Mouse (Mus musculus): ENCODE measurements around the gene Gsk3a. TPM values are rescaled to one million over a fixed set of nuclear protein-coding genes. Genes with fewer than 3 reads are reported as not detected.

The Gsk3a gene
- polyA plus RNA-seq, 1 experiment, result 343 TPM

GRCm38 (mm10) chr7:25217653-25218395 lies 19.8 kb downstream of the Gsk3a start:
- H3K36me3 ChIP-seq (ENCODE audit: control insufficient read depth, insufficient read depth, low read length), result no peaks in the 10 kb centered on the region
- no peaks in the 10 kb centered on the region for H3K27me3 ChIP-seq (ENCODE audit: control insufficient read depth, insufficient read depth, low read length)
- peaks cover 40% of the 10 kb centered on the region for H3K4me1 ChIP-seq (replicated peaks; ENCODE audit: control insufficient read depth, insufficient read depth, low read length)
- 55% methylated on average over 12 of the region's 12 CpGs for WGBS
- DNase-seq, result no peak
- no peak overlapping the region for H3K4me3 ChIP-seq (ENCODE audit: control insufficient read depth, insufficient read depth, low read length)
- H3K27ac ChIP-seq (ENCODE audit: control insufficient read depth, insufficient read depth, low read length), result no peak overlapping the region
- TF ChIP-seq POLR2A (IDR thresholded peaks at IDR 0.05; ENCODE audit: control insufficient read depth, extremely low read depth, insufficient read depth, low read length, poor library complexity) (no peak), CTCF (IDR thresholded peaks at IDR 0.05; ENCODE audit: borderline replicate concordance, control insufficient read depth, extremely low read depth, insufficient read depth, low read length, poor library complexity) (no peak)

GRCm38 (mm10) chr7:25214172-25214571 lies 23.5 kb downstream of the Gsk3a start:
- DNase-seq, result no peak
- H3K36me3 ChIP-seq (ENCODE audit: control insufficient read depth, insufficient read depth, low read length), result peaks cover 8% of the 10 kb centered on the region
- H3K27me3 ChIP-seq (ENCODE audit: control insufficient read depth, insufficient read depth, low read length), result no peaks in the 10 kb centered on the region
- WGBS, result 100% methylated on average over 2 of the region's 2 CpGs
- H3K4me1 ChIP-seq (replicated peaks; ENCODE audit: control insufficient read depth, insufficient read depth, low read length), result peaks cover 34% of the 10 kb centered on the region
- no peak overlapping the region for H3K4me3 ChIP-seq (ENCODE audit: control insufficient read depth, insufficient read depth, low read length)
- H3K27ac ChIP-seq (ENCODE audit: control insufficient read depth, insufficient read depth, low read length), result no peak overlapping the region
- TF ChIP-seq CTCF (IDR thresholded peaks at IDR 0.05; ENCODE audit: borderline replicate concordance, control insufficient read depth, extremely low read depth, insufficient read depth, low read length, poor library complexity) (no peak), POLR2A (IDR thresholded peaks at IDR 0.05; ENCODE audit: control insufficient read depth, extremely low read depth, insufficient read depth, low read length, poor library complexity) (no peak)

GRCm38 (mm10) chr7:25213099-25213498 lies 24.6 kb downstream of the Gsk3a start:
- no peak for DNase-seq
- no peaks in the 10 kb centered on the region for H3K27me3 ChIP-seq (ENCODE audit: control insufficient read depth, insufficient read depth, low read length)
- no peak overlapping the region for H3K4me3 ChIP-seq (ENCODE audit: control insufficient read depth, insufficient read depth, low read length)
- peaks cover 8% of the 10 kb centered on the region for H3K36me3 ChIP-seq (ENCODE audit: control insufficient read depth, insufficient read depth, low read length)
- WGBS, result 3% methylated on average over 3 of the region's 3 CpGs
- H3K27ac ChIP-seq (ENCODE audit: control insufficient read depth, insufficient read depth, low read length), result peak overlapping the region; percentile 57
- peaks cover 34% of the 10 kb centered on the region for H3K4me1 ChIP-seq (replicated peaks; ENCODE audit: control insufficient read depth, insufficient read depth, low read length)
- TF ChIP-seq POLR2A (IDR thresholded peaks at IDR 0.05; ENCODE audit: control insufficient read depth, extremely low read depth, insufficient read depth, low read length, poor library complexity), result no peak
- no peak for TF ChIP-seq CTCF (IDR thresholded peaks at IDR 0.05; ENCODE audit: borderline replicate concordance, control insufficient read depth, extremely low read depth, insufficient read depth, low read length, poor library complexity)

- H3K27ac ChIP-seq (ENCODE audit: control insufficient read depth, insufficient read depth, low read length), result no peak overlapping the region
- H3K4me3 ChIP-seq (ENCODE audit: control insufficient read depth, insufficient read depth, low read length), result no peak overlapping the region
- no peak for DNase-seq
- WGBS, result 91% methylated on average over 4 of the region's 4 CpGs
- peaks cover 46% of the 10 kb centered on the region for H3K4me1 ChIP-seq (replicated peaks; ENCODE audit: control insufficient read depth, insufficient read depth, low read length)
- peaks cover 8% of the 10 kb centered on the region for H3K36me3 ChIP-seq (ENCODE audit: control insufficient read depth, insufficient read depth, low read length)
- H3K27me3 ChIP-seq (ENCODE audit: control insufficient read depth, insufficient read depth, low read length), result no peaks in the 10 kb centered on the region
- TF ChIP-seq CTCF (IDR thresholded peaks at IDR 0.05; ENCODE audit: borderline replicate concordance, control insufficient read depth, extremely low read depth, insufficient read depth, low read length, poor library complexity) (no peak), POLR2A (IDR thresholded peaks at IDR 0.05; ENCODE audit: control insufficient read depth, extremely low read depth, insufficient read depth, low read length, poor library complexity) (no peak)
Measured at GRCm38 (mm10) chr7:25210482-25210881, 27.2 kb downstream of the Gsk3a start.

- DNase-seq, result no peak
- H3K27me3 ChIP-seq (ENCODE audit: control insufficient read depth, insufficient read depth, low read length), result no peaks in the 10 kb centered on the region
- H3K36me3 ChIP-seq (ENCODE audit: control insufficient read depth, insufficient read depth, low read length), result peaks cover 8% of the 10 kb centered on the region
- peaks cover 57% of the 10 kb centered on the region for H3K4me1 ChIP-seq (replicated peaks; ENCODE audit: control insufficient read depth, insufficient read depth, low read length)
- no peak overlapping the region for H3K27ac ChIP-seq (ENCODE audit: control insufficient read depth, insufficient read depth, low read length)
- H3K4me3 ChIP-seq (ENCODE audit: control insufficient read depth, insufficient read depth, low read length), result no peak overlapping the region
- no peak for TF ChIP-seq CTCF (IDR thresholded peaks at IDR 0.05; ENCODE audit: borderline replicate concordance, control insufficient read depth, extremely low read depth, insufficient read depth, low read length, poor library complexity)
- no peak for TF ChIP-seq POLR2A (IDR thresholded peaks at IDR 0.05; ENCODE audit: control insufficient read depth, extremely low read depth, insufficient read depth, low read length, poor library complexity)
- WGBS, result 90% methylated on average over 3 of the region's 3 CpGs
Measured at GRCm38 (mm10) chr7:25209161-25209622, 28.5 kb downstream of the Gsk3a start.

- TF ChIP-seq CTCF (IDR thresholded peaks at IDR 0.05; ENCODE audit: borderline replicate concordance, control insufficient read depth, extremely low read depth, insufficient read depth, low read length, poor library complexity) (no peak), POLR2A (IDR thresholded peaks at IDR 0.05; ENCODE audit: control insufficient read depth, extremely low read depth, insufficient read depth, low read length, poor library complexity) (no peak)
- Histone ChIP-seq H3K4me1 (replicated peaks; ENCODE audit: control insufficient read depth, insufficient read depth, low read length) (peaks cover 52% of the 10 kb centered on the region), H3K27me3 (ENCODE audit: control insufficient read depth, insufficient read depth, low read length) (no peaks in the 10 kb centered on the region), H3K4me3 (ENCODE audit: control insufficient read depth, insufficient read depth, low read length) (peak overlapping the region; percentile 25; the same call in 1 of the 2 replicates), H3K36me3 (ENCODE audit: control insufficient read depth, insufficient read depth, low read length) (peaks cover 20% of the 10 kb centered on the region), H3K27ac (ENCODE audit: control insufficient read depth, insufficient read depth, low read length) (peak overlapping the region; percentile 83)
- WGBS, result 77% methylated on average over 16 of the region's 16 CpGs
- no peak for DNase-seq
Measured at GRCm38 (mm10) chr7:25206094-25206830, 31.4 kb downstream of the Gsk3a start.

Measured in thymus, adult 2 months (tissue).